Mouse (Mus musculus): Measurements from ENCODE around the gene Gm20920. TPM values are rescaled to one million over a fixed set of nuclear protein-coding genes. Genes with fewer than 3 reads are reported as not detected.

Gene Gm20920
- not detected for polyA plus RNA-seq (2014; fragmentation: Illumina TruSeq; extraction: RNeasy Lipid Tissue Mini Kit (QIAGEN cat#74804); ENCODE audit: low read depth, low replicate concordance)

DNA sequence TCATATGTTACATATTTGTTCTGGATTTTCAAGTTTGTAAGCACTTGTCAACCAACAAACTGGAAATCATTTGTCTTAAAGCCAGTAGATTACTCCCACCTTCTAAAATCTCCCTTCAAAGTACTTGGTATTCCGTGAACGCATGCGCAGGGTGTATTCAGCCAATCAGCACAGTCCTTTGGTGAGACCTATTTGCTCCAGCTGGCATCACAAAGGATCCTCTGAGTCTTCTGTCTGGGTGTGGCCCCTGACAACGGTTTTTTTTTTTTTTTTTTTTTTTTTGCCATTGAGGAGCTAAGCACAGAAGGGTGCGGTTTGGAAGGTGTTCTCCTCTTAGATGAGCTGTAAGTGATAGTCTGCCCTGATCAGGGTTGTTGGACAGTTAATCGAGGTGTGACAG is at the start of gene Gm20920:
Gm20920 (plus strand) TSS at position 301 of the 400 bp plus-strand sequence.

Measured in heart, adult 10 weeks (tissue).